Mouse (Mus musculus): ENCODE results near the gene Tssk2.
A peak's percentile ranks its signal among the peaks of the same experiment; 100 is the strongest.

Gene Tssk2

DNA sequence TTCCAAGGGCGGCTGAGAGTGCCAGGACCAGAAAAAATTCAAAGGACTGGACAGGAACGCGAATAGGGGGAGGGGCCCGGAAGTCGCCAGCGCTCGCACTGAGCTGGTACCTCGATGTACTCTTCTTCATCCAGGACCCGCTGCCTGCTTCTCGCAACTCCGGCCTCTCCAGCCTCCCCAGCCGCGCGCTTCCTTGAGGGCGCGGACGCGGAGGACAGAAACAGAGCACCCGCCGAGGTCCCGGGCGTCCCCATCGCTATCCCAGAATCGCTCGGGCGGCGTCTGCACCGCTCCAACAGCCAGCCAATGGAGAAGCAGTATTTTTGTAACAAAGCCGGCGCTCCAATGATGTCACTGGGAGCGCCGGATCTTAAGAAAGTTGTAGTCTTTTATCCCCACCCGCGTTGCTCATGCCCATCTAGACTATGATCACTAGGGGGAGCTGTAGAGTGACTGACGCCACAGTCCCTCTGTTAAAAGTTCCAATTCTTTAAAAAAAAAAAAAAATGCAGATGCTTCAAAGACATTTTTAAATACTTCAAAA is 12.7 kb downstream of the Tssk2 start, which contains the start of gene Ess2:
Gene Ess2 (minus strand): TSS at position 297 of the 544 bp plus-strand sequence.
- peak; percentile 92 for DNase-seq (ENCODE audit: low read depth)

- DNase-seq (ENCODE audit: low read depth): no peak
These were observed 16.1 kb downstream of the Tssk2 start, which contains the start of gene Gsc2 for GRCm38 (mm10) chr16:17914307-17915249. Gene Gsc2 (minus strand): TSS chr16:17915059.

DNA sequence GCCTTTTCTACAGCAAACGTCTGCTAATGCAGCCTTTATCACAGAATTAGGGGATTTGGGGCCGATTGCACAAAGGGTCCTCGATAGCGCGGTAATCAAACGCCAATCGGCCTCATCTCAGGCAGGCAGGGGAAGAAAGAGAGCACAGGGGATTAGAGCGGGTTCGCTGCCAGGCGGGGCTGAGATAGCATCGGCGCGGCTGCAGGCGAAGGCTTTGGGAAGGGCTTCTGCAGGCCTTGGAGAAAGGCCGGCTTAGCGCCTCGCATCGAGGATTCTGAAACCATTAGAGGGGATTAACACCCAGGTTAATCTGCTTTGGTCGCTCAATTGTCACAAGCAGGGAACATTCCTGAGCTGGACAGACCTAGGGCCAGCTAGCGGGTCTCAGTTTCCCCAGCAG is 22.1 kb downstream of the Tssk2 start:
- DNase-seq (ENCODE audit: low read depth): no peak

GRCm38 (mm10) chr16:17921325-17922162 is 23.1 kb downstream of the Tssk2 start:
- peak; percentile 93 for DNase-seq (ENCODE audit: low read depth)

DNA sequence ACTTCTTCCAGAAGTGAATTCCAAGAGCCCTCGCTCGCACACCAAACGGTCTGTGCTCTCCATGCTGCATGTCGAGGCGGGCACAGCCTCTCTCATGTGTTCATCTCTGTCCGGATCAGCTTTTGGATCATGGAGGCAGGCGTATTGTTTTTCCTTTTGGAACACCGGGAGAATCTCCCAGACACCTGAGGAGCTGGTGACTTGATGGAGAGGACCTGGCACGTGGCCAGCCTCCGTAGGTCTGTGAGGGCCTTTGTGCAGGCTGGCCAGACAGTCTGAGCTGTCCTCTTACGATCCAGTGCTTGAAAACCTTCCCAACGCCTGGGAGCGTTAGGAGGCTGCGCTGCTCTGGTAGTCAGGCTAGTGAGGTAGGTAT is 23.7 kb downstream of the Tssk2 start:
- no peak for DNase-seq (ENCODE audit: low read depth)

DNA sequence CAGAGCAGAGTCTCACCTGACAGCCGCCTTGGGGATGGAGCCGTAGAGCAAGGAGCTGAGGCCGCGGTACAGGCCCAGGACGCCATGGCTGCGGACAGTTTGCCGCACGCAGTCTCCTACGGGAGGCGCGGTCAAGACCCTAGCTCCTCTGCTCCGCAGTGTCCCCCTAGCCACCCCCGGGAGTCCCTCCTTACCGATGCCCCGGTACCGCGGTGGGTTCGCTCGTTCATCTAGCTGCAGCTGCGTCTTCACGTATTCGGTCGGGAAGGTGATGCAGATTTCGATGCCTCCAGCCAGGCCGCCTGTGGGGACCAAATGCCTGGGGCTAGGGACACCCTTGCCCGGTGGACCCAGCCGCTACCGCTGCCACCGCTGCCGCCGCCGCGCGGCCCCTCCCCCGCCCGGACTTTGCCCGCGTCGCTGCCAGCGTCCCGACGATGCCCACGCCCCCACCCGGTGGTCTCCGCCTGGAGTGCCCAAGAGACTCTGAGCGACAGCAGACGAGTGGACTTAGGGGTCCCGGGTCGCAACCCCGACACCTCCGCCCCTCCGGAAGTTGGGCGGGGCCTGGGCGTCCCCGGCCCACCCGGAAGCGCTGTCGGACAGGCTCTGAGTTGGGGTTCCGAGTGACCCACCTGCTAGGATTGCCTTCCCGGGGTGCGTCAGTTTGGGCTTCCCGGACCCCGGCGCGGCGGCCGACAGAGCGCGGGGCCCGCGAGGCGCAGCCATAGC is 29.1 kb downstream of the Tssk2 start:
- DNase-seq (ENCODE audit: low read depth): peak; percentile 4

- DNase-seq (ENCODE audit: low read depth): peak; percentile 49
These were observed 29.7 kb downstream of the Tssk2 start, which contains the start of gene Slc25a1 for GRCm38 (mm10) chr16:17928087-17928580. Gene Slc25a1 (minus strand): TSS chr16:17928219.

DNA sequence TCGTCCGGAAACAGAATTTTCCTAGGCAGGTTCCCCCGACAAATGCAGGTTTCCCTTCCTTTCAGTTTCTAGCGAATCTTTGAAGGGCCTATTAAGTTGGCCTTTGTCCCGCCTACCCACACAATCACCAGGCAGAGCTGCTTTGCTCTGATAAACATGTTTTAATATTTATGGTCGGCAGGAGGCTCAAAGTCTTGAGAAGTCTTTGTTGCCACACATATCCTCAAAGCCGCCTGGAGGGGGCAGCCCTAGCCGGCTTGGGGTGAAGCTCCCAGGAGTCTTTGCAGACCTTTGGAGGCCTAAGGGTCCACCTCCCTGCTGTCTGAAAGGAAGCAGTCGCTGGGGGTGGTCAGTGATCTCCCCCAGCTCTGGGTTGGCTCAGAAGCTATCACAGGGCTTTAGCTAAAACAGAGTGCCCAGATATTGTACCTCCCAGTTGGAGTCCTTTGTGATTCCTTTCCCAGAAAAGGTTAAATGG is 30.2 kb downstream of the Tssk2 start:
- DNase-seq (ENCODE audit: low read depth): peak; percentile 71

- DNase-seq (ENCODE audit: low read depth): no peak
These were observed 30.8 kb downstream of the Tssk2 start for GRCm38 (mm10) chr16:17929211-17929610.

- DNase-seq (ENCODE audit: low read depth): no peak
These were observed 31.2 kb downstream of the Tssk2 start for GRCm38 (mm10) chr16:17929631-17930030.

DNA sequence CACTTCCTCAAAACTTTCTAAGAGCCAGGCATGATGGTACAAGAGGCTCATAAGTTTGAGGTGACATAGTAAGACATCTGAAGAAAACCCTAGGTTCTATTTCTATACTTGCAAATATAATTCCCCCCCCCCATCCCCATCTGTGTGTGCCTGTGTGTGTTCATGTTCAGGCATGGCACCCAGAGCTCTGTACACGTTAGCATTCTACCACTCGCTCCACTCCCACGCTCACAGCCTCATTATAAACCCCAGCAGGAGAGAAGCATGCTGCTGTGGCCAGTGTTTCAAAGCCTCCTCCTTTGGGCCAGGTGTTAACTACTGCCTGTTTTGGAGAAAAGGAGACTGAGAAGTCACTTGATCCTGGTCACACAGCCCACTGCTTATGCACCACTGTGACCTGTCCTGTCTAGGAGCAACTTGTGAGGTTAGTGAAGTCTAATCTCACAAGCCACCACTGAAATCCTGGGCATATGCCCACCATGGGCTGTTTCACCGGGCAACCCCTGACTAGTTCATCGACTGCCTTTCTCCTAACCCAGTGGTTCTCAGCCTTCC is 33.5 kb downstream of the Tssk2 start:
- no peak for DNase-seq (ENCODE audit: low read depth)

- no peak for DNase-seq (ENCODE audit: low read depth)
These were observed 35.4 kb downstream of the Tssk2 start for GRCm38 (mm10) chr16:17933594-17934444.

- no peak for DNase-seq (ENCODE audit: low read depth)
These were observed 36.0 kb downstream of the Tssk2 start for GRCm38 (mm10) chr16:17934445-17934910.

DNA sequence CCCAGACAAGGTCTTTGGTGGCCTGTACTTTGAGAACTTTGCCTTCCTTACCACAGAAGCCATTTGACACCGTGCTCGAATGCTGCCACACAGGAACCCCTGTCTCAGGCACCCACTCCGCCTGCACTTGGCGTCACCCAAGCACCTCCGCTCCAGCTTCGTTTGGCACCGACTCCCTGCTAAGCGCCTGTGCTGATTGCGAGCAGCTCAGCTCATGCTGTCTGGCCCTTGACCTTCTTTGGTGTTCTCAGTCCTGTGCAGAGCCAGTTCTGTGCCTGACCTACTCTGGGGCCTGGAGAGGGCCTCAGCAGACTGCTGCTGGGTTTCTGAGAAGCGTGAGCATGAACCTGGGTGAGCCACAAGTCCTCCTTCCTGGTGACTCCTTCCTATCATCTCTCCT is 38.3 kb downstream of the Tssk2 start:
- DNase-seq (ENCODE audit: low read depth): no peak

DNA sequence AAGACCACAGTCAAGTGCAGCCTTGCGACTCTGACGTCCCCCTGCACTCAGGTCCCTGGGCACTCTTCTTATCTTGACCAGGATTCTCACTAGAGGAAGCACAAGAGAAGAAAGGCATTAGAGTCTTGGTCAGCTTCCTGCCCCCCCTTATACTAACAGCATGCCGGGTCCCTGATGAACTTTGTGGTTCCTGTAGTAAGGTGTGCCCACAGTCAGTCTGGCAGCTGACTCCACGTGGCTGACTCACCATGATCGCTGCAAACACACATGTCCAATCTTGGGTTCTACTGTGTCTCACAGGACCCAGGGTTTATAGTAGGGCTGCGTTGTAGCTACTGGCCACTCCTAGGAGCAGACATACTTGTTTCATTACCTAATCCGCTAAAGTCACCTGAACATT is 39.8 kb downstream of the Tssk2 start:
- no peak for DNase-seq (ENCODE audit: low read depth)

DNA sequence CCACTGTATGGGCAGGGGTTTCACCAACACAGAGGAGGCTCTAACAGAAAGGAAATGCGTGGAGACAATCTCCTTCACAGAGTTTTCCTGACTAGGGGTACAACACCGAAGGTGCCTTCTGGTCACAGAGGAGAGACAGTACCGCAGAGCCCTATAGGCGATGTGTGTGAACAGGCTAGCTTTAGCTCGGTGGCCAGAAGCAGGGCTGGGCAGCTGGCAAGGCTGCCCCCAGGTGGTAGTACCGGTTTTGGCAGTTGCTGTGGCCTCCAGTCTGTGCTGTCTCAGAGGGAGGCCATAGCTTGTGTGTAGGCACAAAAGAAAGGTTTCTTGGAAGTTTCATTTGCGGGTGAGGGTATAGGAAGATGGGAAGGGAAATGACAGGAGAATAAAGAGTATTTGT is 40.4 kb downstream of the Tssk2 start:
- peak; percentile 39 for DNase-seq (ENCODE audit: low read depth)

- peak; percentile 21 for DNase-seq (ENCODE audit: low read depth)
These were observed 40.9 kb downstream of the Tssk2 start for GRCm38 (mm10) chr16:17939255-17939751.

DNA sequence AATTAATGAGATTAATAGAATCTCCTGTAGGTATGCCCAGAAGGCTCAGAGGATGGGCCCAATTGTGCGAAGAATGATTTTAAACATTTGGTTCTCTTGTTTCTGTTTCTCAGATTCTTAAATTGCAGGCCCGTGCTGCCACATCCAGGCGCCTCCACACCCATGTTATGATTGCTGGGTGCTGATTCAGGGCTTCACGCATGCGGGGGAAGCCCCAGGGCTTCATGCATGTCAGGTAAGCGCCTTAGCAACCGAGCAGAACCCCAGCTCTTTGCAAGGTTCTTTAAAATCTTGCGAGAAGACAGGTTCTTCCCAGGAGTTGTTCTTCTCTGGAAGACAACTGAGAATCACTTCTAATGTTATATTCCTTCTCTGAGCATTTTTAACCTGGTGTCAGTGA is 45.0 kb downstream of the Tssk2 start:
- DNase-seq (ENCODE audit: low read depth): no peak

GRCm38 (mm10) chr16:17945081-17945831 is 46.8 kb downstream of the Tssk2 start:
- DNase-seq (ENCODE audit: low read depth): no peak

Measured in fibroblast of lung, adult 2 months (primary cell).